Mouse (Mus musculus) liver (tissue): ENCODE measurements at regions not wholly inside any gene's neighbourhood (a gene's known extent, or its start where the extent isn't known, plus 50 kb on each side); places are given as distances from the start of the nearest gene placed in this dataset.

Source experiments
- DNase-seq: peaks from one replicate; pipeline ENCODE4 v3.0.0-alpha.2; 2020; ENCODE audit warnings: mixed read lengths

DNA sequence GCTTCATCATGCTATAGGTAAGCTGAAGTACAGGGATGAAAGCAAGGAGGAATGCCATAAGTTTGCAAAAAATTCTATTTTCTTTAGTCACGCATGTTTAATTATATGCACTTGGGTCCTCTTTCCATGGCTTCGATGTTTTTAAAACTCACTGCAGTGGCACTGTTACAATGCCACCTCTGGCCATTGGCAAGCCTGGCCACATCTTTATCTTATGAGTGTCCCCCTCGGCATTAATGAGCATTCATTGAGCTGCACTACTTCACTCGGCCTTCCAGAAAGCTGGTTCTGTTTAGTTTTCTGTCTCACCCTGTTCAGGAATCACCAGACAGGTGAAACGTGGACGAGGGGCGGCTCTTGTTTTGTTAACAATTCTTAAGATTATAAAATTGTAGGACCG, 79.7 kb upstream of the Dnajc24 start:
- DNase-seq = no peak

DNA sequence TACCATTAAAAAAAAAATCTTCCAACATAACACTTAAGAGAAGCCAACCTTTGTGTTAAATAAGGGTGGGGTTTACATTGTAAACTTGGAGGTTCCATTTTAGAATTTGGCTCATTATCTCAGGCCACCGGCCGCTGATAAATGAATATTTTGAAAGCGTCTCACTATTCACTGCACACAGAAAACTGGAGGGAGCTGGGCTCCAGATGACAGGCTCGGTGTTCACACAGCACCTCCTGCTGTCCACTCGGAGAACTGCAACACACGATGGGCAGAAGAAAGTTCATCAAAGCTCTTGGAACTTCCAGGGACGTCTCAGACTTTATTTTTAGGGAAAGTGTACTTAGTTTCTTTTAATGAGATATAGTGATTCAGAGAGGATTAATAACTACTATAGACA, 78.6 kb upstream of the Dnajc24 start:
- peak; percentile 56 for DNase-seq

DNA sequence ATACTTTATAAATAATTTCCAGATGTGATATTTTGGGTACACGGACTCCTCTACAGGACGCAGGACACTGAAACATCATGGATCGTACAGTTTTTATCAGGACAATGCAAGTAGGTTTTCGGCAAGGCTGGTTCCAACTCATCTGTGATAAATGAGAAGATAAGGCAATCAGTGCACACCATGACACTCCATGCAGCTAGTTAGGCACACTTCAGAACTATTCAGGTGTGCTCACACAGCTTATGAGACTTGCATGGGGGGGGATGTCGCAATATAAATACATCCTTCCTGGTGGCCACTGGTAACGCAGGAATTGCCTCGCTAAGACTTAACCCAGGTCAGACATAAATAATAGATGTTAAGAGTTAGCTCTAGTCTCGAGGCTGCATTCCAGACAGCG, 77.3 kb upstream of the Dnajc24 start:
- DNase-seq = no peak

DNA sequence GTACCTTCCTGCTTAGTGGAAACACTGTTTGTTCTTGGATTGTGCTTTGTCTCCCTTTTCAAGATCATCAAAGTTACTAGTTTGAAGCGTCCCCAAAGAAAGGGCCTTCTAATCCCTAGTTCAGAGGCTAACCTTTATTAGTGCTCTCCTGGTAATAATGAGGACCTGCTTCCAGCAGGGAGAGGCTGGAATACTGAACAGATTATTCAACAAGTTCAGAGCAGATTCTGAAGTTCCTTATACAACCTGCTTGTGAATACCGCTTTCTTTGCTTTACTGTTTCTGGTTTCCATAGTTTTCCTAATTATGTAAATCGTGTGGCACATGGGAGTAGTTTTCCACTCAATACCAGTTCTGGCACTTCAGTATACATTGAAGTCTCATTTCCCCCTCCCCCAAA, 75.2 kb upstream of the Dnajc24 start:
- DNase-seq = no peak

DNA sequence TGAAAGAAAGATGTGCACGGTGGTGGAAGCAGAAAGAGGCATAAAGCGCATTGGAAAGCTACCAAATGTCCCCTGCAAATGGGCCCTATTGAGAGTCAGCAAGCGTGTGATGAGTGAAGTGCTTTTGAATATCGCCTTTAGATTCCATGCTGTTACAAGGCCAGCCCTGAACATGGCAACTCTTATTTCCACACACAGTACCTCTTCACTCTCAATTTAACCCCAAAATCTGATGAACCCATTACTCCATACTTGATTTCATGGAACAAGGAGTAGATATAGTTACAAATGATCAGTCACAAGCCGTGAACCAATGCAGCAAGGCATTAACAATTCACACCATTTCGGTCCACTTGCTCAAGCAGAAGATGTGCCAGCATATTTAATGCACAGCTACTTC, 71.1 kb upstream of the Dnajc24 start:
- no peak for DNase-seq

DNA sequence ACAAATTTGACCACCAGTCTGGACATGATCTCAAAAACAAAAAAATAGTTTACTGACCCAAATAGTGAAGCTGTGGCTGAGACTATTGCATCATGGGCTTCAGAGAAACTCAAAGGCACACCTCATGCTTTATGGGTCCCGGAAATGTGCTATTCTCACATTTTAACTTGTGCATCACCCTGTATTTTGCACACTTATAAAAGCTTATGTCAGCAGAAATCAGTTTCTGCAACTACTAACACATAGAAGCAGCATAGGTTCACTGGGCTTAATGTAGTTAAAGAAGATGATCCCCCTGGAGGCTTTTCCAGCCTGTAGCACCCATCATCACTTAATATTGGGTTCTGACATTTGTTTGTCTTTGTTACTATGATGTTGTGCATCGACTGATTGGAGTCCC, 61.0 kb upstream of the Dnajc24 start:
- DNase-seq = no peak
